ENCODE assay signal across 16 mouse cellular contexts in genomic region chr5:57934666-57935065, GRCm38 (mm10).
"Had no signal": no experiment of that assay in that cellular context is flagged by ENCODE, and none has a peak within 500 bp of the region (broad histone marks: within the 10 kb centered on the region; RNA-seq: fewer than 3 reads in every experiment).

No protein-coding gene starts in this region.

- H3K27me3 ChIP-seq: neural tube, embryonic 12.5 days; neural tube, embryonic 13.5 days; neural tube, embryonic 15.5 days; stomach, embryonic 15.5 days had no signal

- DNase-seq: retina, postnatal 1 day; right cerebral cortex, adult 18-20 months; right cerebral cortex, postnatal 14 days; right cerebral cortex, postnatal 25 days; right cerebral cortex, postnatal 4 days; spleen, adult 18-20 months; thymus, adult 18-20 months; thymus, adult 2 months; thymus, postnatal 14 days; thymus, postnatal 25 days; thymus, postnatal 36 days; thymus, postnatal 4 days had no signal

- H3K9ac ChIP-seq: neural tube, embryonic 12.5 days; neural tube, embryonic 13.5 days; neural tube, embryonic 15.5 days; stomach, embryonic 15.5 days had no signal

- H3K27ac ChIP-seq: neural tube, embryonic 12.5 days; neural tube, embryonic 13.5 days; neural tube, embryonic 15.5 days; stomach, embryonic 15.5 days had no signal

- H3K36me3 ChIP-seq: neural tube, embryonic 12.5 days; neural tube, embryonic 13.5 days; neural tube, embryonic 15.5 days; stomach, embryonic 15.5 days had no signal

- H3K4me3 ChIP-seq: neural tube, embryonic 12.5 days; neural tube, embryonic 13.5 days; neural tube, embryonic 15.5 days; stomach, embryonic 15.5 days had no signal

- H3K4me2 ChIP-seq: neural tube, embryonic 12.5 days; neural tube, embryonic 13.5 days; neural tube, embryonic 15.5 days; stomach, embryonic 15.5 days had no signal

- H3K9me3 ChIP-seq: neural tube, embryonic 12.5 days; neural tube, embryonic 13.5 days; neural tube, embryonic 15.5 days; stomach, embryonic 15.5 days had no signal

- H3K4me1 ChIP-seq: neural tube, embryonic 12.5 days; neural tube, embryonic 13.5 days; neural tube, embryonic 15.5 days; stomach, embryonic 15.5 days had no signal
